Comparison of ENCODE assay signal across 9 mouse cellular contexts in genomic region chr4:97773791-97774190, GRCm38 (mm10). TPM values are rescaled to one million over a fixed set of nuclear protein-coding genes. Genes with fewer than 3 reads are reported as not detected.
DNase-seq lines count a peak whose midpoint lies in the region; ATAC-seq and TF ChIP-seq lines count a peak whose summit lies in the region.
"Had no signal": no experiment of that assay in that cellular context is flagged by ENCODE, and none has a peak within 500 bp of the region (broad histone marks: within the 10 kb centered on the region; RNA-seq: fewer than 3 reads in every experiment).

No protein-coding gene starts in this region.

- TF ChIP-seq CTCF in kidney, postnatal 0 days (IDR thresholded peaks at IDR 0.05; ENCODE audit: low read depth): no peak

- H3K9ac ChIP-seq in kidney, postnatal 0 days (ENCODE audit: low read depth, low read length): no peak overlapping the region
- no peak overlapping the region; the same call in 1 of the 2 replicates for H3K9ac ChIP-seq in forebrain, embryonic 12.5 days
- no peak overlapping the region for H3K9ac ChIP-seq in limb, embryonic 11.5 days (ENCODE audit: low read length)
- H3K9ac ChIP-seq in neural tube, embryonic 13.5 days: no peak overlapping the region

- no peaks in the 10 kb centered on the region; the same call in 1 of the 2 replicates for H3K4me1 ChIP-seq in kidney, postnatal 0 days (replicated peaks; ENCODE audit: insufficient read depth, low read length)
- peaks cover 39% of the 10 kb centered on the region for H3K4me1 ChIP-seq in forebrain, embryonic 12.5 days
- peaks cover 13% of the 10 kb centered on the region; the same call in 1 of the 2 replicates for H3K4me1 ChIP-seq in limb, embryonic 11.5 days (ENCODE audit: control insufficient read depth, insufficient read depth, low read length)
- H3K4me1 ChIP-seq in neural tube, embryonic 13.5 days (replicated peaks): peaks cover 39% of the 10 kb centered on the region

- WGBS in kidney, postnatal 0 days: 66% methylated on average over 2 of the region's 2 CpGs
- WGBS in forebrain, embryonic 12.5 days: 35% methylated on average over 2 of the region's 2 CpGs
- 68% methylated on average over 2 of the region's 2 CpGs for WGBS in limb, embryonic 11.5 days
- 52% methylated on average over 2 of the region's 2 CpGs for WGBS in neural tube, embryonic 13.5 days

- H3K4me3 ChIP-seq in kidney, postnatal 0 days (replicated peaks; ENCODE audit: low read depth, low read length): no peak overlapping the region
- no peak overlapping the region; the same call in 1 of the 2 replicates for H3K4me3 ChIP-seq in forebrain, embryonic 12.5 days (replicated peaks)
- no peak overlapping the region for H3K4me3 ChIP-seq in limb, embryonic 11.5 days (ENCODE audit: low read depth, low read length)
- peak overlapping the region; percentile 48 for H3K4me3 ChIP-seq in neural tube, embryonic 13.5 days

- H3K4me2 ChIP-seq in kidney, postnatal 0 days (ENCODE audit: low read length): peak overlapping the region; percentile 70
- H3K4me2 ChIP-seq in forebrain, embryonic 12.5 days: peak overlapping the region; percentile 64
- H3K4me2 ChIP-seq in limb, embryonic 11.5 days (ENCODE audit: low read depth, severe bottlenecking): peak overlapping the region; percentile 11; the same call in 1 of the 2 replicates
- peak overlapping the region; percentile 85 for H3K4me2 ChIP-seq in neural tube, embryonic 13.5 days

- H3K27ac ChIP-seq in kidney, postnatal 0 days: 0 out of 2 replicates have a peak overlapping the region, but pooled peaks have one; percentile 58
- H3K27ac ChIP-seq in forebrain, embryonic 12.5 days: peak overlapping the region; percentile 74; the same call in 1 of the 2 replicates
- H3K27ac ChIP-seq in limb, embryonic 11.5 days (replicated peaks; ENCODE audit: low read depth, low read length): no peak overlapping the region
- peak overlapping the region; percentile 91 for H3K27ac ChIP-seq in neural tube, embryonic 13.5 days (replicated peaks)

- DNase-seq in kidney, postnatal 0 days (ENCODE audit: low spot score): no peak
- DNase-seq in kidney, postnatal 25 days: no peak
- no peak for DNase-seq in limb, embryonic 11.5 days (ENCODE audit: low spot score)
- DNase-seq in adrenal gland, postnatal 4 days (ENCODE audit: low spot score in 2 of 2): no peak
- DNase-seq in cerebellum, adult 9-10 months: no peak
- DNase-seq in spleen, adult 18-20 months: no peak

- no peaks in the 10 kb centered on the region for H3K9me3 ChIP-seq in kidney, postnatal 0 days (replicated peaks; ENCODE audit: low read length)
- no peaks in the 10 kb centered on the region for H3K9me3 ChIP-seq in forebrain, embryonic 12.5 days
- no peaks in the 10 kb centered on the region for H3K9me3 ChIP-seq in limb, embryonic 11.5 days (ENCODE audit: control insufficient read depth, low read length)
- H3K9me3 ChIP-seq in neural tube, embryonic 13.5 days: no peaks in the 10 kb centered on the region

- no peaks in the 10 kb centered on the region for H3K27me3 ChIP-seq in kidney, postnatal 0 days (ENCODE audit: insufficient read depth, low read length)
- H3K27me3 ChIP-seq in forebrain, embryonic 12.5 days: no peaks in the 10 kb centered on the region
- H3K27me3 ChIP-seq in limb, embryonic 11.5 days (ENCODE audit: control insufficient read depth, insufficient read depth, low read length): no peaks in the 10 kb centered on the region
- peaks cover 17% of the 10 kb centered on the region for H3K27me3 ChIP-seq in neural tube, embryonic 13.5 days

- ATAC-seq in kidney, postnatal 0 days (replicated peaks; ENCODE audit: low FRiP score, low read depth): no peak
- no peak for ATAC-seq in forebrain, embryonic 12.5 days (ENCODE audit: low FRiP score)
- no peak for ATAC-seq in limb, embryonic 11.5 days (ENCODE audit: insufficient number of reproducible peaks, low FRiP score, low TSS enrichment, low read depth)
- no peak for ATAC-seq in neural tube, embryonic 13.5 days (ENCODE audit: low read depth)

- H3K36me3 ChIP-seq in kidney, postnatal 0 days (ENCODE audit: insufficient read depth, low read length): no peaks in the 10 kb centered on the region
- H3K36me3 ChIP-seq in forebrain, embryonic 12.5 days (replicated peaks): no peaks in the 10 kb centered on the region
- no peaks in the 10 kb centered on the region for H3K36me3 ChIP-seq in limb, embryonic 11.5 days (ENCODE audit: control insufficient read depth, insufficient read depth, low read length)
- no peaks in the 10 kb centered on the region for H3K36me3 ChIP-seq in neural tube, embryonic 13.5 days
- H3K36me3 ChIP-seq: G1E had no signal

RNA-seq across cellular contexts. Expression of gene Nfia, which starts 1.3 kb away (rescaled TPM):
- polyA plus RNA-seq in kidney, postnatal 0 days (2015; fragmentation: Nextera tagmentation; extraction: Ambion mirVana): 25.9 and 29.1 TPM in 2 replicates
- polyA plus RNA-seq in forebrain, embryonic 12.5 days (2016; fragmentation: Nextera tagmentation; extraction: Ambion mirVana): 62.1 and 67.2 TPM in 2 replicates
- polyA plus RNA-seq in limb, embryonic 11.5 days (2014; fragmentation: Nextera tagmentation; extraction: Ambion mirVana): 27.6 and 32.1 TPM in 2 replicates
- polyA plus RNA-seq in neural tube, embryonic 13.5 days (2015; fragmentation: Nextera tagmentation; extraction: Ambion mirVana): 45.1 and 51.6 TPM in 2 replicates
- 100 to 1,000 TPM; 208 to 223 TPM for total RNA-seq in adrenal gland, postnatal 4 days (2021)

RNA-seq across cellular contexts. Expression of gene E130114P18Rik, which starts 4.1 kb away (rescaled TPM):
- polyA plus RNA-seq in kidney, postnatal 0 days (2015; fragmentation: Nextera tagmentation; extraction: Ambion mirVana): 0.38 and 0.71 TPM in 2 replicates
- 50.8 and 52.3 TPM in 2 replicates for polyA plus RNA-seq in forebrain, embryonic 12.5 days (2016; fragmentation: Nextera tagmentation; extraction: Ambion mirVana)
- polyA plus RNA-seq in limb, embryonic 11.5 days (2014; fragmentation: Nextera tagmentation; extraction: Ambion mirVana): 8.0 and 10.1 TPM in 2 replicates
- polyA plus RNA-seq in neural tube, embryonic 13.5 days (2015; fragmentation: Nextera tagmentation; extraction: Ambion mirVana): 22.0 and 30.7 TPM in 2 replicates
- 1 to 10 TPM; 1.2 to 1.4 TPM for total RNA-seq in adrenal gland, postnatal 4 days (2021)
- polyA plus RNA-seq: G1E had no signal

Comparison
In these comparisons a context has a peak if more than half of its experiments do, and no peak if none do; other contexts are left out.
1. H3K4me2 ChIP-seq: peak in every context shown above with its lines; median percentile 85 in neural tube, embryonic 13.5 days; 70 in kidney, postnatal 0 days; 64 in forebrain, embryonic 12.5 days; 11 in limb, embryonic 11.5 days.